14 mouse cellular contexts compared by ENCODE assay signal in genomic region chr2:119804776-119805175, GRCm38 (mm10). TPM values are rescaled to one million over a fixed set of nuclear protein-coding genes. Genes with fewer than 3 reads are reported as not detected.
DNase-seq lines count a peak whose midpoint lies in the region; ATAC-seq and TF ChIP-seq lines count a peak whose summit lies in the region.
"Had no signal": no experiment of that assay in that cellular context is flagged by ENCODE, and none has a peak within 500 bp of the region (broad histone marks: within the 10 kb centered on the region; RNA-seq: fewer than 3 reads in every experiment).

No protein-coding gene starts in this region.

- peak overlapping the region; percentile 72 for H3K27ac ChIP-seq in left cerebral cortex, adult 2 months
- H3K27ac ChIP-seq in embryonic facial prominence, embryonic 13.5 days = no peak overlapping the region
- 0 out of 2 replicates have a peak overlapping the region, but pooled peaks have one; percentile 54 for H3K27ac ChIP-seq in hindbrain, postnatal 0 days
- H3K27ac ChIP-seq: embryonic facial prominence, embryonic 15.5 days had no signal

- no peak for ATAC-seq in embryonic facial prominence, embryonic 13.5 days (ENCODE audit: insufficient number of reproducible peaks, insufficient read depth, low FRiP score, low TSS enrichment, low read depth)
- ATAC-seq in hindbrain, postnatal 0 days = peak; percentile 51

- intact Hi-C loops in left cerebral cortex, adult 2 months (cut with DNase I) = loop anchor here (5.0 kb wide), 1 partner anchor 38 kb away; no protein-coding TSS in a partner anchor

- no peak for TF ChIP-seq CTCF in left cerebral cortex, adult 2 months (IDR thresholded peaks at IDR 0.05)
- TF ChIP-seq CTCF in brain, embryonic 14.5 days (IDR thresholded peaks at IDR 0.05; ENCODE audit: borderline replicate concordance, extremely low read depth, insufficient read depth, insufficient read length) = no peak
- no peak for TF ChIP-seq CTCF in hindbrain, postnatal 0 days (IDR thresholded peaks at IDR 0.05; ENCODE audit: low read depth)

- no peak for DNase-seq in left cerebral cortex, adult 2 months (ENCODE audit: extremely low spot score in 1 of 2, low spot score in 2 of 2)
- DNase-seq in left cerebral cortex, adult 18-20 months (ENCODE audit: low spot score in 2 of 2) = no peak
- peak; percentile 58 for DNase-seq in brain, embryonic 14.5 days (ENCODE audit: low read depth)
- peak; percentile 78 for DNase-seq in hindbrain, postnatal 0 days (ENCODE audit: low spot score)
- no peak for DNase-seq in right cerebral cortex, postnatal 25 days
- no peak for DNase-seq in urinary bladder, adult 2 months (ENCODE audit: low spot score)
- no peak for DNase-seq in layer of hippocampus, adult 18-20 months (ENCODE audit: low spot score in 2 of 2)
- DNase-seq: adrenal gland, adult 2 months; kidney, adult 18-20 months; lung, postnatal 4 days had no signal

- no peaks in the 10 kb centered on the region for H3K9me3 ChIP-seq in embryonic facial prominence, embryonic 13.5 days
- no peaks in the 10 kb centered on the region for H3K9me3 ChIP-seq in hindbrain, postnatal 0 days (ENCODE audit: low read length)
- H3K9me3 ChIP-seq: embryonic facial prominence, embryonic 15.5 days had no signal

- H3K27me3 ChIP-seq in embryonic facial prominence, embryonic 13.5 days = no peaks in the 10 kb centered on the region
- no peaks in the 10 kb centered on the region for H3K27me3 ChIP-seq in hindbrain, postnatal 0 days (ENCODE audit: insufficient read depth, low read length)
- H3K27me3 ChIP-seq: embryonic facial prominence, embryonic 15.5 days had no signal

- H3K4me1 ChIP-seq in embryonic facial prominence, embryonic 13.5 days = peaks cover 50% of the 10 kb centered on the region
- peaks cover 23% of the 10 kb centered on the region for H3K4me1 ChIP-seq in hindbrain, postnatal 0 days (ENCODE audit: insufficient read depth, low read length)

- H3K9ac ChIP-seq in embryonic facial prominence, embryonic 13.5 days = 0 out of 2 replicates have a peak overlapping the region, but pooled peaks have one; percentile 21
- no peak overlapping the region; the same call in 1 of the 2 replicates for H3K9ac ChIP-seq in hindbrain, postnatal 0 days (replicated peaks; ENCODE audit: low read length)
- H3K9ac ChIP-seq: embryonic facial prominence, embryonic 15.5 days had no signal

- TF ChIP-seq POLR2A in brain, embryonic 14.5 days (IDR thresholded peaks at IDR 0.05; ENCODE audit: borderline replicate concordance, extremely low read depth, insufficient read depth, insufficient read length, poor library complexity, severe bottlenecking) = no peak

- WGBS in embryonic facial prominence, embryonic 13.5 days = 45% methylated on average over 9 of the region's 9 CpGs
- 25% methylated on average over 9 of the region's 9 CpGs for WGBS in hindbrain, postnatal 0 days

- H3K4me3 ChIP-seq in left cerebral cortex, adult 2 months = 0 out of 2 replicates have a peak overlapping the region, but pooled peaks have one; percentile 9
- H3K4me3 ChIP-seq in embryonic facial prominence, embryonic 13.5 days = no peak overlapping the region
- no peak overlapping the region for H3K4me3 ChIP-seq in hindbrain, postnatal 0 days (ENCODE audit: low read length)
- H3K4me3 ChIP-seq: embryonic facial prominence, embryonic 15.5 days had no signal

- H3K36me3 ChIP-seq in embryonic facial prominence, embryonic 13.5 days = peaks cover 53% of the 10 kb centered on the region
- H3K36me3 ChIP-seq in hindbrain, postnatal 0 days (ENCODE audit: insufficient read depth, low read length) = peaks cover 18% of the 10 kb centered on the region; the same call in 1 of the 2 replicates

- H3K4me2 ChIP-seq in embryonic facial prominence, embryonic 13.5 days = no peak overlapping the region
- no peak overlapping the region for H3K4me2 ChIP-seq in hindbrain, postnatal 0 days (ENCODE audit: low read depth, low read length)
- H3K4me2 ChIP-seq: embryonic facial prominence, embryonic 15.5 days had no signal

RNA-seq across cellular contexts. Expression of gene Tyro3, which starts 7.2 kb away (rescaled TPM):
- 100 to 1,000 TPM; 203 to 208 TPM for total RNA-seq in left cerebral cortex, adult 2 months (2021)
- 100 to 1,000 TPM; 192 to 195 TPM for total RNA-seq in left cerebral cortex, adult 18-20 months (2021)
- polyA plus RNA-seq in brain, embryonic 14.5 days (2012; rRNA removed) = 33.0 and 40.9 TPM in 2 replicates
- polyA plus RNA-seq in embryonic facial prominence, embryonic 13.5 days (2015; fragmentation: Nextera tagmentation; extraction: Ambion mirVana) = 27.3 and 28.5 TPM in 2 replicates
- 85.8 and 98.9 TPM in 2 replicates for total RNA-seq in hindbrain, postnatal 0 days (2014; rRNA removed)
- polyA plus RNA-seq in hindbrain, postnatal 0 days (2015; fragmentation: Nextera tagmentation; extraction: Ambion mirVana) = 26.5 and 26.6 TPM in 2 replicates
- polyA plus RNA-seq in urinary bladder, adult 2 months (2012; rRNA removed) = 30.0 and 38.1 TPM in 2 replicates
- 10 to 100 TPM; 87.5 to 93.6 TPM for total RNA-seq in layer of hippocampus, adult 18-20 months (2021)
- total RNA-seq: granulocyte monocyte progenitor cell, adult 5-6 weeks had no signal

RNA-seq across cellular contexts. Expression of gene Rpap1, which starts 17.4 kb away (rescaled TPM):
- total RNA-seq in left cerebral cortex, adult 2 months (2021) = 10 to 100 TPM; 18.6 to 19.5 TPM
- 10 to 100 TPM; 17.8 to 20.5 TPM for total RNA-seq in left cerebral cortex, adult 18-20 months (2021)
- polyA plus RNA-seq in brain, embryonic 14.5 days (2012; rRNA removed) = 24.7 and 25.8 TPM in 2 replicates
- polyA plus RNA-seq in embryonic facial prominence, embryonic 13.5 days (2015; fragmentation: Nextera tagmentation; extraction: Ambion mirVana) = 31.5 and 31.9 TPM in 2 replicates
- total RNA-seq in hindbrain, postnatal 0 days (2014; rRNA removed) = 19.6 and 22.5 TPM in 2 replicates
- polyA plus RNA-seq in hindbrain, postnatal 0 days (2015; fragmentation: Nextera tagmentation; extraction: Ambion mirVana) = 11.2 and 11.9 TPM in 2 replicates
- polyA plus RNA-seq in urinary bladder, adult 2 months (2012; rRNA removed) = 12.0 and 13.7 TPM in 2 replicates
- total RNA-seq in layer of hippocampus, adult 18-20 months (2021) = 10 to 100 TPM; 17.7 to 19.2 TPM

RNA-seq across cellular contexts. Expression of gene Ltk, which starts 44.5 kb away (rescaled TPM):
- 10 to 100 TPM; 22.5 to 25.0 TPM for total RNA-seq in left cerebral cortex, adult 2 months (2021)
- total RNA-seq in left cerebral cortex, adult 18-20 months (2021) = 10 to 100 TPM; 21.4 to 22.9 TPM
- polyA plus RNA-seq in brain, embryonic 14.5 days (2012; rRNA removed) = 3.3 and 3.8 TPM in 2 replicates
- 0.18 TPM in 1 of 2 replicates, not detected in the other for polyA plus RNA-seq in embryonic facial prominence, embryonic 13.5 days (2015; fragmentation: Nextera tagmentation; extraction: Ambion mirVana)
- total RNA-seq in hindbrain, postnatal 0 days (2014; rRNA removed) = 5.8 and 8.5 TPM in 2 replicates
- 2.0 TPM in 2 replicates for polyA plus RNA-seq in hindbrain, postnatal 0 days (2015; fragmentation: Nextera tagmentation; extraction: Ambion mirVana)
- 0.19 and 0.34 TPM in 2 replicates for polyA plus RNA-seq in urinary bladder, adult 2 months (2012; rRNA removed)
- total RNA-seq in layer of hippocampus, adult 18-20 months (2021) = 10 to 100 TPM; 12.5 to 15.8 TPM
- total RNA-seq: granulocyte monocyte progenitor cell, adult 5-6 weeks; heart, postnatal 25 days had no signal

Comparison
In these comparisons a context has a peak if more than half of its experiments do, and no peak if none do; other contexts are left out.
1. DNase-seq: peak in brain, embryonic 14.5 days (single experiment) and hindbrain, postnatal 0 days (single experiment); none in left cerebral cortex, adult 2 months (0 of 2), left cerebral cortex, adult 18-20 months (0 of 2), right cerebral cortex, postnatal 25 days (single experiment), urinary bladder, adult 2 months (single experiment) and layer of hippocampus, adult 18-20 months (0 of 2).